17 mouse cellular contexts compared by ENCODE assay signal in the genomic region with DNA sequence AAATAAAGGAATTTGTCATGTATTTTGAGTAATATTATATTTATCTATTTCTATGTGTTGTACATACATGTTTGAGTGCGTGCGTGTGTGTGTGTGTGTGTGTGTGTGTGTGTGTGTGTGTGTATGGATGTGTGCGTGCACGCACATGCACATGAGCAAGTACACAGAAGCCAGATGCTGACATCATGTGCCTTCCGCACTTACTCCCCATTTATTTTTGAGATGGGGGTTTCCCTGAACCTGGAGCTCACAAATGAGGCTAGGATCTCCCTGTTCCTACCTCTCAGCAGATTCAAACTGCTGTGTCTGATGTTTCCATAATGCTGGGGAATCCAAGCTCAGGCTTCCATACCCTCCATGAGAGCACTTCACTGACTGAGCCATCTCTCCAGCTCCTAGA.
DNase-seq lines count a peak whose midpoint lies in the region; TF ChIP-seq lines count a peak whose summit lies in the region.
"Had no signal": no experiment of that assay in that cellular context is flagged by ENCODE, and none has a peak within 500 bp of the region (broad histone marks: within the 10 kb centered on the region; RNA-seq: fewer than 3 reads in every experiment).

No protein-coding gene starts in this region.

- peak overlapping the region; percentile 90 for H3K4me2 ChIP-seq in CH12.LX (ENCODE audit: insufficient read depth, low read depth, poor library complexity, severe bottlenecking)

- no peaks in the 10 kb centered on the region for H3K9me3 ChIP-seq in CH12.LX (replicated peaks; ENCODE audit: low read length)
- H3K9me3 ChIP-seq: G1E had no signal

- no peak; the same call in 1 of the 2 replicates for TF ChIP-seq EP300 in CH12.LX (IDR thresholded peaks at IDR 0.05; ENCODE audit: low read length)

- DNase-seq in CH12.LX (ENCODE audit: extremely low read depth) = peak; percentile 53
- DNase-seq in heart, postnatal 14 days = no peak
- no peak for DNase-seq in ovary, postnatal 14 days (ENCODE audit: low spot score)
- DNase-seq: adrenal gland, adult 2 months; adrenal gland, adult 8-10 months; adrenal gland, postnatal 10 days; adrenal gland, postnatal 14 days; adrenal gland, postnatal 25 days; adrenal gland, postnatal 36 days; B cell, adult 2 months; cerebellum, adult 11 months; cerebellum, adult 11-12 months; cerebellum, adult 18-20 months; cerebellum, adult 2 months had no signal

- TF ChIP-seq POLR2A in CH12.LX (IDR thresholded peaks at IDR 0.05; ENCODE audit: low read depth, low read length) = no peak
- no peak for TF ChIP-seq POLR2A in embryonic fibroblast, embryonic 13.5 days (IDR thresholded peaks at IDR 0.05; ENCODE audit: low read depth, low read length)

- dilution Hi-C loops in CH12.LX (cut with MboI; ENCODE audit: extremely low pct_ligation_motif_present, extremely low pct_unique_long_range_greater_than_20kb, low sequenced_read_pairs) = no loop called here

- intact Hi-C loops in heart, postnatal 14 days (cut with DNase I) = loop anchor here (5.0 kb wide), 1 partner anchor 35 kb away; no protein-coding TSS in a partner anchor

- no peak for TF ChIP-seq CTCF in CH12.LX (conservative IDR thresholded peaks at IDR 0.05 in 1 of 2, IDR thresholded peaks at IDR 0.05 in 1 of 2; ENCODE audit: low read depth in 2 of 2, low read length in 2 of 2)
- no peak for TF ChIP-seq CTCF in embryonic fibroblast, embryonic 13.5 days (IDR thresholded peaks at IDR 0.05; ENCODE audit: borderline replicate concordance, insufficient read depth, low read length)

- H3K27me3 ChIP-seq in CH12.LX (replicated peaks) = no peaks in the 10 kb centered on the region
- H3K27me3 ChIP-seq: Patski had no signal

- peak overlapping the region; percentile 98 for H3K27ac ChIP-seq in CH12.LX (ENCODE audit: insufficient read depth, low read depth)
- H3K27ac ChIP-seq in embryonic fibroblast, embryonic 13.5 days (ENCODE audit: insufficient read depth, low read length) = 0 out of 2 replicates have a peak overlapping the region, but pooled peaks have one; percentile 12

- no peak overlapping the region for H3K4me3 ChIP-seq in CH12.LX (replicated peaks in 1 of 3; ENCODE audit: low read depth in 2 of 3, low read length in 2 of 3, poor library complexity in 1 of 3)
- no peak overlapping the region for H3K4me3 ChIP-seq in embryonic fibroblast, embryonic 13.5 days (ENCODE audit: insufficient read depth, low read length)

- TF ChIP-seq RAD21 in CH12.LX (IDR thresholded peaks at IDR 0.05; ENCODE audit: low read depth, low read length) = no peak

- H3K9ac ChIP-seq in CH12.LX (ENCODE audit: insufficient read depth, low read depth) = peak overlapping the region; percentile 85; the same call in 1 of the 2 replicates

- H3K4me1 ChIP-seq in CH12.LX (ENCODE audit: control insufficient read depth in 1 of 2, insufficient read depth in 2 of 2) = peaks cover 20 to 28% of the 10 kb centered on the region in 2 experiments
- H3K4me1 ChIP-seq in embryonic fibroblast, embryonic 13.5 days (ENCODE audit: control insufficient read depth, insufficient read depth, low read length) = peaks cover 25% of the 10 kb centered on the region

- in situ Hi-C loops in CH12.LX (cut with MboI; ENCODE audit: low pct_ligation_motif_present, low pct_unique_long_range_greater_than_20kb, low sequenced_read_pairs) = no loop called here

- H3K36me3 ChIP-seq in CH12.LX (replicated peaks in 1 of 2; ENCODE audit: control insufficient read depth in 1 of 2, insufficient read depth in 1 of 2, low read length in 1 of 2) = no peaks in the 10 kb centered on the region
- H3K36me3 ChIP-seq: G1E had no signal

- no peaks in the 10 kb centered on the region for H3K79me2 ChIP-seq in CH12.LX (replicated peaks; ENCODE audit: control insufficient read depth, extremely low read depth, insufficient read depth, poor library complexity, severe bottlenecking)

TF ChIP-seq in CH12.LX, 34 proteins besides CTCF, POLR2A, EP300 and RAD21:
- TF ChIP-seq TCF12 (IDR thresholded peaks at IDR 0.05; ENCODE audit: low read depth, low read length) (peak; percentile 53; the same call in 1 of the 2 replicates), MEF2A (IDR thresholded peaks at IDR 0.05; ENCODE audit: borderline replicate concordance, low read depth, low read length) (peak; percentile 91), MAFK (IDR thresholded peaks at IDR 0.05; ENCODE audit: insufficient replicate concordance, low read length) (peak; percentile 42; the same call in 1 of the 2 replicates), BHLHE40 (IDR thresholded peaks at IDR 0.05; ENCODE audit: low read depth, low read length) (peak; percentile 98), ZKSCAN1 (IDR thresholded peaks at IDR 0.05; ENCODE audit: borderline replicate concordance, low read depth, low read length) (no peak), ETS1 (conservative IDR thresholded peaks at IDR 0.05; ENCODE audit: low read depth, low read length) (peak; percentile 93), MYC (IDR thresholded peaks at IDR 0.05; ENCODE audit: low read depth, low read length) (peak; percentile 77), CHD2 (IDR thresholded peaks at IDR 0.05; ENCODE audit: low read length) (no peak), JUN (IDR thresholded peaks at IDR 0.05; ENCODE audit: insufficient read depth, low read depth, low read length) (peak; percentile 46), IRF4 (IDR thresholded peaks at IDR 0.05; ENCODE audit: low read depth, low read length) (peak; percentile 20; the same call in 1 of the 2 replicates), KAT2A (IDR thresholded peaks at IDR 0.05; ENCODE audit: insufficient replicate concordance, low read length) (no peak), RCOR1 (conservative IDR thresholded peaks at IDR 0.05; ENCODE audit: low read depth, low read length) (no peak), POLR2AphosphoS2 (IDR thresholded peaks at IDR 0.05; ENCODE audit: low read depth, low read length) (no peak)
